Comparison of ENCODE assay signal across 8 mouse cellular contexts in the genomic region with DNA sequence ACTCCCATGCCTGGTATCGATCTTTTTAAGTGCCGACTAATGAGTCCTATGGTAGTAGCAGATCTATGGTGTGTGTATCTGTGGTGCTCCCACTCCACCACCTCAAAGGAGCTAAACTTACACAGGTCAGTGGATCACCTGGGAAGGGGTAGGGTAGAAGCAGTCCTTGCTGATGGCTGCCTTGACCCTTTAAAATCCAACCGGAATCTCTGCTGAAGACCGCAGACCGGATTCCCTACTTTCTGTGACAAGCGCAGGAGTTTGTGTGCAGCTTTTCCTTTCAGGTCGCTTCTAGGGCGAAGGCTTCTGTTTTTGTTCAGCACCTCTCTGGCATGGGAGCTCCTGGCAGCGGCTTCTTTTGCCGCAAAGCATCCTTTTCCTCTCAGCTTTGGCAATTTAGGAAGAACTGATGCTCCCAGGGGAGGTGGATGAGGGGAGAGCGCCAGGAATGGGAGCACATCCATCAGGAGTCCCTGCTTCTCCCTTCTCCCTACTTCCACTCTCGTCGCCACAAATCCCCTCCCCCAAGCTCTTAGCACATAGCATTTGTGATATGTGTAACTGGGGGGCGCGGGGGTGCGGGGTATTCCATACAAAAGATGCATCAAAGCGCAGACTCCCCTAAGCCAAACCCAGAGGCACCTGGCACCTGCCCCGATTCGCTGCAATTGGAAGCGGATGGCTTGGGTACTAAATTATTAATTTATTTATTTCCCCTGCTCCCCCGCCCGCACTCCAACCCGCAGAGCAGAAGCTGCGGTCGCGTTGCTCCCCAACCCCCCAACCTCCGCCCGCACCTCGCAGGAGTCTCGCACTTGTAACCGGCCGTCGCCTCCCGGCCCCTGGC. TPM values are rescaled to one million over a fixed set of nuclear protein-coding genes. Genes with fewer than 3 reads are reported as not detected.
DNase-seq lines count a peak whose midpoint lies in the region; ATAC-seq and TF ChIP-seq lines count a peak whose summit lies in the region.

No protein-coding gene starts in this region.

- WGBS in neural tube, embryonic 14.5 days, result 2% methylated on average over 29 of the region's 34 CpGs
- WGBS in kidney, adult 2 months, result 4% methylated on average over 34 of the region's 34 CpGs

- peak overlapping the region; percentile 89 for H3K9ac ChIP-seq in neural tube, embryonic 14.5 days (replicated peaks; ENCODE audit: low read depth, low read length)

- no peak for TF ChIP-seq CTCF in kidney, adult 2 months (conservative IDR thresholded peaks at IDR 0.05; ENCODE audit: insufficient read depth, insufficient read length, low read depth, low read length)

- no peaks in the 10 kb centered on the region for H3K36me3 ChIP-seq in neural tube, embryonic 14.5 days (ENCODE audit: control insufficient read depth, insufficient read depth, low read length)
- no peaks in the 10 kb centered on the region for H3K36me3 ChIP-seq in kidney, adult 2 months (ENCODE audit: control insufficient read depth, insufficient read depth, low read length)

- no peaks in the 10 kb centered on the region for H3K27me3 ChIP-seq in neural tube, embryonic 14.5 days (ENCODE audit: control insufficient read depth, insufficient read depth, low read length)
- peaks cover 2% of the 10 kb centered on the region for H3K27me3 ChIP-seq in kidney, adult 2 months (replicated peaks; ENCODE audit: control insufficient read depth, insufficient read depth, low read length)

- peak overlapping the region; percentile 75 for H3K4me3 ChIP-seq in neural tube, embryonic 14.5 days (ENCODE audit: low read depth, low read length)
- H3K4me3 ChIP-seq in kidney, adult 2 months (ENCODE audit: insufficient read depth, low read depth, low read length), result no peak overlapping the region

- H3K4me2 ChIP-seq in neural tube, embryonic 14.5 days (ENCODE audit: low read depth, low read length), result peak overlapping the region; percentile 73

- intact Hi-C loops in left cerebral cortex, postnatal 4 days (cut with DNase I), result loop anchor here (5.0 to 10.0 kb wide), 3 partner anchors 1280 to 1572 kb away; no protein-coding TSS in a partner anchor

- DNase-seq in kidney, postnatal 10 days, result peak; percentile 8
- DNase-seq in kidney, adult 18-20 months, result no peak
- DNase-seq in cerebellum, postnatal 4 days (ENCODE audit: low spot score in 2 of 2), result peak; percentile 41 to 70
- peak; percentile 74 for DNase-seq in left cerebral cortex, postnatal 4 days
- DNase-seq in thymus, adult 18-20 months, result no peak
- no peak for DNase-seq in kidney, adult 2 months

- no peaks in the 10 kb centered on the region for H3K4me1 ChIP-seq in neural tube, embryonic 14.5 days (ENCODE audit: control insufficient read depth, insufficient read depth, low read length)
- H3K4me1 ChIP-seq in kidney, adult 2 months (ENCODE audit: control insufficient read depth, insufficient read depth, low read length), result no peaks in the 10 kb centered on the region

- TF ChIP-seq POLR2A in kidney, adult 2 months (IDR thresholded peaks at IDR 0.05; ENCODE audit: low read depth, low read length), result no peak

- peak; percentile 52 for ATAC-seq in granulocyte monocyte progenitor cell, adult 5-6 weeks (replicated peaks; ENCODE audit: poor library complexity, severe bottlenecking)
- peak; percentile 83 for ATAC-seq in neural tube, embryonic 14.5 days (ENCODE audit: low read depth)

- peak overlapping the region; percentile 96 for H3K27ac ChIP-seq in neural tube, embryonic 14.5 days (ENCODE audit: low read depth, low read length)
- no peak overlapping the region for H3K27ac ChIP-seq in kidney, adult 2 months (ENCODE audit: insufficient read depth, low read depth, low read length)

- H3K9me3 ChIP-seq in neural tube, embryonic 14.5 days (ENCODE audit: control insufficient read depth, low read length), result no peaks in the 10 kb centered on the region

RNA-seq across cellular contexts. Expression of gene Zfp804a, which starts 0.5 kb away (rescaled TPM):
- not detected in 2 replicates for total RNA-seq in granulocyte monocyte progenitor cell, adult 5-6 weeks (2014; fragmentation: Nextera tagmentation)
- total RNA-seq in granulocyte monocyte progenitor cell, adult 5-6 weeks (2017), result not detected in 2 replicates
- 10 to 100 TPM; 26.6 to 31.1 TPM for total RNA-seq in left cerebral cortex, postnatal 4 days (2021)
- polyA plus RNA-seq in neural tube, embryonic 14.5 days (2014; fragmentation: Nextera tagmentation; extraction: Ambion mirVana), result 16.3 and 16.6 TPM in 2 replicates
- 0.03 and 0.05 TPM in 2 replicates for polyA plus RNA-seq in kidney, adult 2 months (2012; rRNA removed)

Comparison
In these comparisons a context has a peak if more than half of its experiments do, and no peak if none do; other contexts are left out.
1. DNase-seq: peak in kidney, postnatal 10 days (single experiment), cerebellum, postnatal 4 days (2 of 2) and left cerebral cortex, postnatal 4 days (single experiment); none in kidney, adult 18-20 months (single experiment), thymus, adult 18-20 months (0 of 2) and kidney, adult 2 months (single experiment).
2. RNA of gene Zfp804a, which starts 0.5 kb away (total RNA-seq): 26.6 to 31.1 TPM in left cerebral cortex, postnatal 4 days; not detected in granulocyte monocyte progenitor cell, adult 5-6 weeks; every median in the first group is over 10 times any median in the second.